Mouse (Mus musculus): Measurements from ENCODE around the gene Dusp8. TPM values are rescaled to one million over a fixed set of nuclear protein-coding genes. Genes with fewer than 3 reads are reported as not detected.
"Not testable (repeated sequence)": the region's sequence is repeated elsewhere in the genome, so short reads cannot be mapped to it uniquely, and the experiment has no call there.

Dusp8 gene
- polyA plus RNA-seq (2014; fragmentation: Nextera tagmentation; extraction: Ambion mirVana): 19.1 and 20.9 TPM in 2 replicates

DNA sequence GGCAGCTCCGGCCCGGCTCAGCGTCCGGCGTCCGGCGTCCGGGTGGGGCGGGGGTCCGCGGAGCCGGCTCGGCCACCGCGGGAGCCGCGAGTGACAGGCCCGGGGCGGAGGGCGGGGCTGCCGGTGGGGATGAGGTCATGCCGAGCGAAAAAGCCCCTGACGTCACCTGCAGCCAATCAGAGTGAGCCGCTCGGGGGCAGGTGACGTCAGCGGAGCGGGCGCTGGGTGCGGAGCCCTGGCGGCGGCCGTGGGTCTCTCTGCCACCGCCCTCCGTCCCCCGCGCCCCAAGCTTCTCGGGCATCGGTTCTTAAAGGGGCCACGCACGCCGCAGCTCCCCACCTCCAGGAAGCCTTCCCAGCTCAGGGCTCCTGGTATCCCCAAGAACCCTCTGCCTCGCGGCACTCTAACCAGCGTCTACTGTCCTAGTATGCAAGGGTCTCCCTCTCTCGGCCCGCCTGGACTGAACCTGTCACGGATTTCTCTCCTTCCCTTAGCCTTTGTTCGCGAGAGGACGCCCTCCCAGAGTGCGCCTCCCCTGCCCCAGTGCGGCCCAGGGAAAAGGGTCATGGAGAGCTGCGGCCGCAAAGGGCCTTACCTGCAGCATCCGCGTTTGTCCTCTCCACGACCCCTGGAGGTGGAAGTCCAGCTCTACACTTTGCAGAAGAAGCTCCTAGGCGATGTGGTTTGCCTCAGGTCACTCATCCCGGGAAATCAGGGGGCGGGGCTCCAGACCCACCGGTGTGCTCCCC lies at the start of gene Dusp8:
Gene Dusp8, minus strand, starts transcription at position 661 of the 749 bp plus-strand sequence.
- Histone ChIP-seq H3K9me3 (ENCODE audit: control insufficient read depth, low read length) (no peaks in the 10 kb centered on the region), H3K4me2 (replicated peaks; ENCODE audit: low read depth, low read length) (peak within 1 kb of the TSS; percentile 93), H3K27me3 (ENCODE audit: control insufficient read depth, insufficient read depth, low read length) (peaks cover 18% of the 10 kb centered on the region; the same call in 1 of the 2 replicates), H3K4me1 (replicated peaks; ENCODE audit: control insufficient read depth, insufficient read depth, low read length) (peaks cover 18% of the 10 kb centered on the region), H3K27ac (ENCODE audit: low read depth, low read length) (peak within 1 kb of the TSS; percentile 86), H3K9ac (ENCODE audit: low read depth, low read length) (peak within 1 kb of the TSS; percentile 89), H3K4me3 (ENCODE audit: low read depth, low read length) (peak within 1 kb of the TSS; percentile 74), H3K36me3 (ENCODE audit: control insufficient read depth, insufficient read depth, low read length) (no peaks in the 10 kb centered on the region)
- WGBS: under 1% methylated on average over 52 of the region's 63 CpGs
- ATAC-seq (ENCODE audit: low FRiP score): peak; percentile 88
- DNase-seq (ENCODE audit: low spot score): peak; percentile 96

DNA sequence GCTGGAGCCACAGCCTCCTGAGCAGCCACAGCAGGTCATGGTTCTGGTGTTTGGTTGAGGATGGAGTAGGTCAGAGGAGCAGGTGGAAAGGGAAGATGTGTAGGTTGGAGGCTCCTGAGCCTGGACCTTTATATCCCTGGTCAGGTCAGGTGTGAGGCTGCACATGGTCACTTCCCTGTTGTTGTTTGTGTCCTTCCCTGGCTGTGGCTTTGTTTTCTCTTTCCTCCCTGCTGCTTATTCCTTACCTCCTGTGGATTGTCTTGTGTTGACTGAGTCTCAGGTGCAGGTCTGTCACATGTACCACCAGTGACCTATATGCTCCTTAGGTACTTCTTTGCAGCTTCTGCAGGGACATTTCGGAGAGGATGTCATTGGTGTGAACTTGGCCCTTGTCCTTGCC lies 48.9 kb upstream of the Dusp8 start, which contains the start of gene Gm45337:
Gene Gm45337, minus strand, starts transcription at position 101 of the 400 bp plus-strand sequence.
- ATAC-seq (ENCODE audit: low FRiP score): no peak
- Histone ChIP-seq H3K9me3 (ENCODE audit: control insufficient read depth, low read length) (no peaks in the 10 kb centered on the region), H3K27ac (ENCODE audit: low read depth, low read length) (no peak within 1 kb of the TSS), H3K4me2 (replicated peaks; ENCODE audit: low read depth, low read length) (no peak within 1 kb of the TSS), H3K9ac (ENCODE audit: low read depth, low read length) (no peak within 1 kb of the TSS), H3K4me3 (ENCODE audit: low read depth, low read length) (no peak within 1 kb of the TSS), H3K36me3 (ENCODE audit: control insufficient read depth, insufficient read depth, low read length) (no peaks in the 10 kb centered on the region), H3K4me1 (replicated peaks; ENCODE audit: control insufficient read depth, insufficient read depth, low read length) (no peaks in the 10 kb centered on the region), H3K27me3 (ENCODE audit: control insufficient read depth, insufficient read depth, low read length) (no peaks in the 10 kb centered on the region)
- 75% methylated on average over 1 of the region's 1 CpGs for WGBS
- DNase-seq (ENCODE audit: low spot score): no peak

DNA sequence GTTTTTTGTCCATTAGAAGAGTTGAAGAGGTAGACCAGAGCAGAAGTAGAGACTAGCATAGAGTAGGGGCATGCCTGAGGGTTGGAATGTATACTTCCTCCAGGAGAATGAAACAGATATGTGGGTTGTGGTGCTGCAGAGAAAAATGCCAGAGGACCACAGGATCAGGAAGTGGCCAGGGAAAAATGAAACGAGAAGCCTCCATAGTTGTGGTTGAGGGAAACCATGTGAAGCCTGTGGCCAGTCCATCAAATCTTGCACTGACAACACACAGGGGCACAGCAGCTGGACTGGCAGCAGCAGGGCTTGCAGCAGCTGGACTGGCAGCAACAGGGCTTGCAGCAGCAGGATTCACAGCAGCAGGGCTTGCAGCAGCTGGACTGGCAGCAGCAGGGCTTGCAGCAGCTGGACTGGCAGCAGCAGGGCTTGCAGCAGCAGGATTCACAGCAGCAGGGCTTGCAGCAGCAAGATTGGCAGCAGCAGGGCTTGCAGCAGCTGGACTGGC lies 47.9 kb upstream of the Dusp8 start:
- not testable (repeated sequence) for H3K4me3 ChIP-seq (ENCODE audit: low read depth, low read length); H3K27me3 ChIP-seq (ENCODE audit: control insufficient read depth, insufficient read depth, low read length); H3K27ac ChIP-seq (ENCODE audit: low read depth, low read length); H3K4me1 ChIP-seq (replicated peaks; ENCODE audit: control insufficient read depth, insufficient read depth, low read length); H3K9ac ChIP-seq (ENCODE audit: low read depth, low read length); H3K4me2 ChIP-seq (replicated peaks; ENCODE audit: low read depth, low read length); H3K9me3 ChIP-seq (ENCODE audit: control insufficient read depth, low read length); H3K36me3 ChIP-seq (ENCODE audit: control insufficient read depth, insufficient read depth, low read length); ATAC-seq (ENCODE audit: low FRiP score); DNase-seq (ENCODE audit: low spot score)
- WGBS: 61% methylated on average over 1 of the region's 1 CpGs

DNA sequence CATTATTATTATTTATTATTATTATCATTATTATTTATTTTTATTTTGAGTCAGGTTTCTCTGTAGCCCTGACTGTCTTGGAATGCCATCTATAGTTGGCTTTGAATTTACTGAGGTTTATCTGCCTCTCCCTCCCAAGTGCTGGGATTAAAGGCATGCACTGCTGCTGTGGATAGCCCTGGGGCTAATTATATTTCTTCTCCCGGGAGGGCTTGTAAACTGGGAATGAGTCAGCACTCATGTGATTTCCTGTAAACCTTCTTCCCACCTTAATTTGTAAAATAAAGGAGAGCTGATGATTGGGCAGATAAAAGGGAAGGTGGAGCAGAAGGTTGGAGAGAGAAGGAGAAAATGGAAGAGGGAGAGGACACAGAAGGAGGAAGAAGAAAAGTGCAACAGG lies 45.1 kb upstream of the Dusp8 start:
- no peaks in the 10 kb centered on the region for H3K9me3 ChIP-seq (ENCODE audit: control insufficient read depth, low read length)
- H3K27me3 ChIP-seq (ENCODE audit: control insufficient read depth, insufficient read depth, low read length): no peaks in the 10 kb centered on the region
- 61% methylated on average over 1 of the region's 1 CpGs for WGBS
- no peaks in the 10 kb centered on the region for H3K36me3 ChIP-seq (ENCODE audit: control insufficient read depth, insufficient read depth, low read length)
- H3K4me1 ChIP-seq (replicated peaks; ENCODE audit: control insufficient read depth, insufficient read depth, low read length): no peaks in the 10 kb centered on the region
- H3K4me2 ChIP-seq (replicated peaks; ENCODE audit: low read depth, low read length): no peak overlapping the region
- no peak for DNase-seq (ENCODE audit: low spot score)
- no peak overlapping the region for H3K4me3 ChIP-seq (ENCODE audit: low read depth, low read length)
- ATAC-seq (ENCODE audit: low FRiP score): no peak
- H3K27ac ChIP-seq (ENCODE audit: low read depth, low read length): no peak overlapping the region
- H3K9ac ChIP-seq (ENCODE audit: low read depth, low read length): no peak overlapping the region

DNA sequence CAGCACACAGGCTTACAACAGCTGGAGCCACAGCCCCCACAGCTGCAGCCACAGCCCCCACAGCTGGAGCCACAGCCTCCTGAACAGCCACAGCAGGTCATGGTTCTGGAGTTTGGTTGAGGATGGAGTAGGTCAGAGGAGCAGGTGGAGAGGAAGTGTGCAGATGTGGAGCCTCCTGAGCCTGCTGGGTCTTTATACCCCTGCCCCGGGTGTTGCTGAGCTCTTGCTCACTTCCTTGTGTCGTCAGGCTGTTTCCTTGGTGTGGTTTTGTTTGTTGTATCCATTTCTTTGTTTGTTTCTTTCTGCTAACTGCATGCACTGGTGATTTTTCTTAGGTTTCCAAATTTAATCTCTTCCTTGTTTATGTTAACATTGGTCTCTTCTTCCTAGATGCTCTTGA lies 40.3 kb upstream of the Dusp8 start, which contains the start of gene Gm39115:
Gene Gm39115, minus strand, starts transcription at position 101 of the 400 bp plus-strand sequence.
- not testable (repeated sequence) for H3K4me1 ChIP-seq (replicated peaks; ENCODE audit: control insufficient read depth, insufficient read depth, low read length); H3K36me3 ChIP-seq (ENCODE audit: control insufficient read depth, insufficient read depth, low read length); H3K4me3 ChIP-seq (ENCODE audit: low read depth, low read length); H3K9ac ChIP-seq (ENCODE audit: low read depth, low read length); H3K9me3 ChIP-seq (ENCODE audit: control insufficient read depth, low read length); DNase-seq (ENCODE audit: low spot score); H3K27ac ChIP-seq (ENCODE audit: low read depth, low read length); H3K4me2 ChIP-seq (replicated peaks; ENCODE audit: low read depth, low read length); ATAC-seq (ENCODE audit: low FRiP score); H3K27me3 ChIP-seq (ENCODE audit: control insufficient read depth, insufficient read depth, low read length)
- WGBS: 54% methylated on average over 2 of the region's 2 CpGs

DNA sequence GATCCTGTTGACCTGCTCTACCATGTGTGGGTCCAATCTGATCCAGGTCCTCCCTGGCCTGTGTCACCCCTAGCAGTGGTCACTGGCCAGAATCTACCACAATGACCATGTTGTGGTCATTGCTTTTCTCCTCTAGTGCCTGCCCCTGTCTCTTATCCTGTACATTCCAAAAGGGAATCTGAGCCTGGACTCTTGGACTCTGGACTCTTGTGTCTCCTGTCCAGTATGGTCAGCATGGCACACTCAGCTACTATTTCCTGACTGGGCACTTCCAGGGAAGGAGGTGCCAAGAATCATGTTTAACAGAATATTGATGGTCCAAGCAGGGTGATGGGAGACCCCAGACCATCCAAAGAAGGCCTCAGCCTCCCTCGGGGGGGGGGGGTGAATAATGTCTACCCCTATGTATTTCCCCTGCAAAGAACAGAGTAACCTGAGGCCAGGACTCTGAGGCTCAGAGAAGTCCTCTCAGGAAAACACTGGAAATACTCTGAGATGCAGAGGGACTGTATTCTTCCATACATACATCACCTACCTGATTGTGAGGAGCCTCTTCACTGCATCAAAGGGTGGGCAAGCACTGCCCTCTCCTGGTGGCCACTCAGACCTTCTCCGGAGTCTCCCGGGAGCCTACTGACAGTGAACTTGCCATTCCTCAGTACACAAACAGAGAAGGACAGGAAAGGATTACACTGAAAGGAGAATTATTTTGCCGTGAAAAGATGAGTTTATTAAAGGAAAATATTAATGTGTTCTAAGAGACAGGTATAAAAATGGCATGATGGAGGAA lies 38.8 kb upstream of the Dusp8 start:
- Histone ChIP-seq H3K27ac (ENCODE audit: low read depth, low read length) (no peak overlapping the region), H3K4me1 (replicated peaks; ENCODE audit: control insufficient read depth, insufficient read depth, low read length) (no peaks in the 10 kb centered on the region), H3K36me3 (ENCODE audit: control insufficient read depth, insufficient read depth, low read length) (no peaks in the 10 kb centered on the region), H3K9me3 (ENCODE audit: control insufficient read depth, low read length) (no peaks in the 10 kb centered on the region), H3K4me2 (replicated peaks; ENCODE audit: low read depth, low read length) (no peak overlapping the region), H3K4me3 (ENCODE audit: low read depth, low read length) (no peak overlapping the region), H3K27me3 (ENCODE audit: control insufficient read depth, insufficient read depth, low read length) (no peaks in the 10 kb centered on the region), H3K9ac (ENCODE audit: low read depth, low read length) (no peak overlapping the region)
- WGBS: 65% methylated on average over 4 of the region's 4 CpGs
- peak; percentile 32 for DNase-seq (ENCODE audit: low spot score)
- no peak for ATAC-seq (ENCODE audit: low FRiP score)

DNA sequence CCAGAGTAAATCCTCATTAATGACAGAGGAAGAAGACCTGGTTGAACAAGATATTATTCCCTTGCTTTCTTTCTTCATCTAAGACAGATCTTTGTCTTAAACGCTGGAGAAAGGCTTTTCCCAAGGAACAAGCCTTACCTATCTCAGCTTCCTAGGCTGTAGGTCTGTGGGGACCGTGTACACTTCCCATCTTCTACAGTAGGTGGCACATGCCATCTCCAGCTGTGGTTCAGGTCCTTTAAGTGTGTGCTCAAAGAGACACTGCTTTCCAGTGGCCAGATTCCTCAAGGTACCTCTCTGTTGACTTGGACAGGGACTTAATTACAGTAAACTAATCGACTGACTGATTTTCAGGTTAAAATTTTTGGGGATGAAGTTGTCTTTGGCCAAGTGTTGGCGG lies 33.2 kb upstream of the Dusp8 start:
- Histone ChIP-seq H3K9me3 (ENCODE audit: control insufficient read depth, low read length) (no peaks in the 10 kb centered on the region), H3K27me3 (ENCODE audit: control insufficient read depth, insufficient read depth, low read length) (no peaks in the 10 kb centered on the region), H3K4me3 (ENCODE audit: low read depth, low read length) (no peak overlapping the region), H3K4me1 (replicated peaks; ENCODE audit: control insufficient read depth, insufficient read depth, low read length) (no peaks in the 10 kb centered on the region), H3K27ac (ENCODE audit: low read depth, low read length) (no peak overlapping the region), H3K4me2 (replicated peaks; ENCODE audit: low read depth, low read length) (no peak overlapping the region), H3K36me3 (ENCODE audit: control insufficient read depth, insufficient read depth, low read length) (no peaks in the 10 kb centered on the region), H3K9ac (ENCODE audit: low read depth, low read length) (no peak overlapping the region)
- 68% methylated on average over 4 of the region's 4 CpGs for WGBS
- DNase-seq (ENCODE audit: low spot score) (no peak), ATAC-seq (ENCODE audit: low FRiP score) (no peak)

DNA sequence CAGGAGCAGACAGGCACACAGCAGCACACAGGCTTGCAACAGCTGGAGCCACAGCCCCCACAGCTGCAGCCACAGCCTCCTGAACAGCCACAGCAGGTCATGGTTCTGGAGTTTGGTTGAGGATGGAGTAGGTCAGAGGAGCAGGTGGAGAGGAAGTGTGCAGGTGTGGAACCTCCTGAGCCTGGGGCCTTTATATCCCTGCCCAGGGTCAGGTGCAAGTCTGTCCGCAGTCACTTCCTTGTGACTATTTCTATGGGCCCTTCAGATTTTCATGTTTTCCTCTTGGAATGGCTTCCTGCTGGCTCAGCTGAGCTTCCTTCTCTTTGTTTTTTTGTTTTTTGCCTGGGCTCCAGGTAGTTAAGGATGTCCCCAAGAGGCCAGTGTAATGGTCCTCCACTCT lies 25.0 kb upstream of the Dusp8 start, which contains the start of gene Gm45618:
Gene Gm45618, minus strand, starts transcription at position 101 of the 400 bp plus-strand sequence.
- H3K4me1 ChIP-seq (replicated peaks; ENCODE audit: control insufficient read depth, insufficient read depth, low read length); H3K27me3 ChIP-seq (ENCODE audit: control insufficient read depth, insufficient read depth, low read length); ATAC-seq (ENCODE audit: low FRiP score); H3K4me2 ChIP-seq (replicated peaks; ENCODE audit: low read depth, low read length); H3K36me3 ChIP-seq (ENCODE audit: control insufficient read depth, insufficient read depth, low read length); H3K9ac ChIP-seq (ENCODE audit: low read depth, low read length); H3K27ac ChIP-seq (ENCODE audit: low read depth, low read length); DNase-seq (ENCODE audit: low spot score); H3K9me3 ChIP-seq (ENCODE audit: control insufficient read depth, low read length); H3K4me3 ChIP-seq (ENCODE audit: low read depth, low read length): not testable (repeated sequence)
- WGBS: 100% methylated on average over 1 of the region's 1 CpGs
